Mouse (Mus musculus) ES-E14 (cell line): ENCODE results near the gene Lrp4.

Source experiments
- CHD2 ChIP-seq: IDR thresholded peaks from 2 replicates; pipeline ENCODE4 v1.6.1; 2014; ENCODE audit warnings: mild to moderate bottlenecking, low read depth, low read length, inconsistent platforms
- HCFC1 ChIP-seq: IDR thresholded peaks from 2 replicates; pipeline ENCODE4 v1.6.1; 2012; ENCODE audit warnings: low read length, inconsistent platforms, borderline replicate concordance; ENCODE audit not compliant: insufficient read depth
- MAFK ChIP-seq: IDR thresholded peaks from 2 replicates; pipeline ENCODE4 v1.6.1; 2014; ENCODE audit warnings: mild to moderate bottlenecking, low read depth, low read length, inconsistent platforms; ENCODE audit not compliant: insufficient read depth
- ZC3H11A ChIP-seq: IDR thresholded peaks from 2 replicates; pipeline ENCODE4 v1.6.1; 2012; ENCODE audit warnings: low read depth, mild to moderate bottlenecking, inconsistent platforms, low read length, borderline replicate concordance
- ZNF384 ChIP-seq: IDR thresholded peaks from 2 replicates; pipeline ENCODE4 v1.6.1; 2012; ENCODE audit warnings: low read depth, low read length, inconsistent platforms

GRCm38 (mm10) chr2:91498093-91498719 lies 40.9 kb downstream of the Lrp4 start:
- TF ChIP-seq CHD2 (no peak), HCFC1 (no peak), MAFK (no peak), ZC3H11A (no peak), ZNF384 (no peak)
